ENCODE assay signal across 23 mouse cellular contexts in the genomic region with DNA sequence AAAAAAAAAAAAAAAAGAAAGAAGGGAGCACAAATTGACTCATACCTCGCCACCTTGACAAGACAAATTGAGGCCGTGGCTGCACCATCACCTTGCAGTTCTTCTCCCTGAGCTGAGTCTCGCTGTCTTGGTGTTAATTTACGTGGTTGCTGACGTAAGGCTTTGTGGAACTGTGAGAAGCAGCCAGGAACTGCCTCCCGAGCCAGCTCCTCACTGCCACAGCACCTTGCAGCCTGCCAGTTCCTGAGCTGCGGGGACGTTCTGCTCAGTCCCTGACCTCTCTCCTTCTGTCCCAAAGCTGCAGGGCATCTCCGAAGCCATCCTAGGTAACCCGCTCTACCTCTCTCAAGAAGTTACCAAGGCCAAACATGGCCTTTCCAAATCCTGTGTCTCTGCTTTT.
DNase-seq lines count a peak whose midpoint lies in the region; ATAC-seq and TF ChIP-seq lines count a peak whose summit lies in the region.
"Had no signal": no experiment of that assay in that cellular context is flagged by ENCODE, and none has a peak within 500 bp of the region (broad histone marks: within the 10 kb centered on the region; RNA-seq: fewer than 3 reads in every experiment).

No protein-coding gene starts in this region.

- H3K9me3 ChIP-seq in kidney, embryonic 14.5 days (ENCODE audit: control insufficient read depth, low read length) = no peaks in the 10 kb centered on the region
- H3K9me3 ChIP-seq: embryonic facial prominence, embryonic 10.5 days; forebrain, embryonic 15.5 days; limb, embryonic 12.5 days; midbrain, embryonic 12.5 days had no signal

- H3K4me1 ChIP-seq in kidney, embryonic 14.5 days (ENCODE audit: control insufficient read depth, insufficient read depth, low read length) = no peaks in the 10 kb centered on the region
- H3K4me1 ChIP-seq: embryonic facial prominence, embryonic 10.5 days; forebrain, embryonic 15.5 days; limb, embryonic 12.5 days; midbrain, embryonic 12.5 days had no signal

- WGBS in kidney, embryonic 14.5 days = 59% methylated on average over 10 of the region's 10 CpGs

- no peaks in the 10 kb centered on the region for H3K27me3 ChIP-seq in kidney, embryonic 14.5 days (ENCODE audit: control insufficient read depth, insufficient read depth, low read length)
- H3K27me3 ChIP-seq: forebrain, embryonic 15.5 days; limb, embryonic 12.5 days; midbrain, embryonic 12.5 days had no signal

- peak overlapping the region; percentile 18; the same call in 1 of the 2 replicates for H3K27ac ChIP-seq in left cerebral cortex, adult 2 months
- no peak overlapping the region for H3K27ac ChIP-seq in kidney, embryonic 14.5 days (ENCODE audit: low read depth, low read length)
- H3K27ac ChIP-seq: embryonic facial prominence, embryonic 10.5 days; forebrain, embryonic 15.5 days; hindbrain, embryonic 14.5 days; limb, embryonic 12.5 days; midbrain, embryonic 12.5 days had no signal

- intact Hi-C loops in left cerebral cortex, adult 2 months (cut with DNase I) = no loop called here
- intact Hi-C loops in left cerebral cortex, postnatal 4 days (cut with DNase I) = no loop called here

- no peak for TF ChIP-seq CTCF in left cerebral cortex, adult 2 months (IDR thresholded peaks at IDR 0.05)

- DNase-seq in left cerebral cortex, adult 2 months (ENCODE audit: extremely low spot score in 1 of 2, low spot score in 2 of 2) = no peak
- no peak for DNase-seq in left cerebral cortex, postnatal 4 days
- DNase-seq in adrenal gland, postnatal 10 days = peak; percentile 41
- DNase-seq in cerebellum, adult 18-20 months = peak; percentile 74 to 81
- peak; percentile 64 to 70 for DNase-seq in cerebellum, postnatal 25 days
- DNase-seq in neural tube, embryonic 10.5 days (ENCODE audit: extremely low spot score, low spot score) = no peak
- DNase-seq in layer of hippocampus, postnatal 36 days = no peak
- DNase-seq: B cell, adult 2 months; gastrocnemius, postnatal 36 days; heart, postnatal 4 days; kidney, adult 2 months; kidney, postnatal 14 days; liver, postnatal 0 days; lung, postnatal 10 days; right cerebral cortex, postnatal 14 days had no signal

- no peak overlapping the region for H3K9ac ChIP-seq in kidney, embryonic 14.5 days (ENCODE audit: low read depth, low read length)
- H3K9ac ChIP-seq: forebrain, embryonic 15.5 days; hindbrain, embryonic 14.5 days; limb, embryonic 12.5 days; liver, postnatal 0 days; midbrain, embryonic 12.5 days had no signal

- no peak for ATAC-seq in kidney, embryonic 14.5 days (ENCODE audit: low FRiP score, low TSS enrichment)
- ATAC-seq: forebrain, embryonic 15.5 days; inflammation-experienced regulatory T-cells, adult 6 months; liver, postnatal 0 days had no signal

- H3K36me3 ChIP-seq in kidney, embryonic 14.5 days (ENCODE audit: control insufficient read depth, insufficient read depth, low read length) = no peaks in the 10 kb centered on the region
- H3K36me3 ChIP-seq: embryonic facial prominence, embryonic 10.5 days; forebrain, embryonic 15.5 days; limb, embryonic 12.5 days; midbrain, embryonic 12.5 days had no signal

- no peak overlapping the region for H3K4me3 ChIP-seq in left cerebral cortex, adult 2 months
- no peak overlapping the region for H3K4me3 ChIP-seq in kidney, embryonic 14.5 days (ENCODE audit: low read length)
- H3K4me3 ChIP-seq: embryonic facial prominence, embryonic 10.5 days; forebrain, embryonic 15.5 days; limb, embryonic 12.5 days; midbrain, embryonic 12.5 days had no signal

- no peak overlapping the region for H3K4me2 ChIP-seq in kidney, embryonic 14.5 days (replicated peaks; ENCODE audit: low read depth, low read length)
- H3K4me2 ChIP-seq: forebrain, embryonic 15.5 days; hindbrain, embryonic 14.5 days; limb, embryonic 12.5 days; liver, embryonic 11.5 days; midbrain, embryonic 12.5 days had no signal

Comparison
In these comparisons a context has a peak if more than half of its experiments do, and no peak if none do; other contexts are left out.
1. DNase-seq: peak in adrenal gland, postnatal 10 days (single experiment), cerebellum, adult 18-20 months (2 of 2) and cerebellum, postnatal 25 days (2 of 2); none in left cerebral cortex, adult 2 months (0 of 2), left cerebral cortex, postnatal 4 days (single experiment), neural tube, embryonic 10.5 days (single experiment) and layer of hippocampus, postnatal 36 days (0 of 2).